Mouse (Mus musculus): ENCODE results near the gene Atp6v1g2. TPM values are rescaled to one million over a fixed set of nuclear protein-coding genes. Genes with fewer than 3 reads are reported as not detected.
A peak's percentile ranks its signal among the peaks of the same experiment; 100 is the strongest.

Atp6v1g2 gene
- polyA plus RNA-seq, 1 experiment from 2014 or later: 41.6 TPM

- Histone ChIP-seq H3K9me3 (no peaks in the 10 kb centered on the region), H3K27me3 (no peaks in the 10 kb centered on the region), H3K4me3 (replicated peaks) (no peak overlapping the region), H3K36me3 (peaks cover 73% of the 10 kb centered on the region), H3K27ac (no peak overlapping the region), H3K4me1 (replicated peaks) (peaks cover 4% of the 10 kb centered on the region; the same call in 1 of the 2 replicates), H3K4me2 (replicated peaks) (no peak overlapping the region), H3K9ac (replicated peaks) (no peak overlapping the region)
- ATAC-seq: no peak
- WGBS: 83% methylated on average over 5 of the region's 5 CpGs
These were observed 18.5 kb downstream of the Atp6v1g2 start for GRCm38 (mm10) chr17:35251981-35252380.

GRCm38 (mm10) chr17:35252619-35253292 lies 19.3 kb downstream of the Atp6v1g2 start:
- H3K36me3 ChIP-seq: peaks cover 66% of the 10 kb centered on the region
- no peaks in the 10 kb centered on the region for H3K9me3 ChIP-seq
- 87% methylated on average over 18 of the region's 18 CpGs for WGBS
- no peak overlapping the region for H3K27ac ChIP-seq
- no peak overlapping the region for H3K4me3 ChIP-seq (replicated peaks)
- H3K4me2 ChIP-seq (replicated peaks): no peak overlapping the region
- no peaks in the 10 kb centered on the region for H3K27me3 ChIP-seq
- ATAC-seq: no peak
- no peaks in the 10 kb centered on the region for H3K4me1 ChIP-seq (replicated peaks)
- H3K9ac ChIP-seq (replicated peaks): no peak overlapping the region

GRCm38 (mm10) chr17:35253293-35254093 lies 20.0 kb downstream of the Atp6v1g2 start:
- WGBS: 88% methylated on average over 32 of the region's 32 CpGs
- Histone ChIP-seq H3K27me3 (no peaks in the 10 kb centered on the region), H3K27ac (no peak overlapping the region), H3K36me3 (peaks cover 59% of the 10 kb centered on the region), H3K9ac (replicated peaks) (no peak overlapping the region), H3K4me1 (replicated peaks) (no peaks in the 10 kb centered on the region), H3K4me3 (replicated peaks) (no peak overlapping the region), H3K4me2 (replicated peaks) (no peak overlapping the region), H3K9me3 (no peaks in the 10 kb centered on the region)
- peak; percentile 3; the same call in 1 of the 2 replicates for ATAC-seq

GRCm38 (mm10) chr17:35254241-35255098 lies 21.0 kb downstream of the Atp6v1g2 start:
- 56% methylated on average over 11 of the region's 11 CpGs for WGBS
- Histone ChIP-seq H3K36me3 (peaks cover 49% of the 10 kb centered on the region), H3K4me1 (replicated peaks) (no peaks in the 10 kb centered on the region), H3K27me3 (no peaks in the 10 kb centered on the region), H3K9me3 (no peaks in the 10 kb centered on the region), H3K27ac (no peak overlapping the region), H3K4me3 (replicated peaks) (no peak overlapping the region), H3K4me2 (replicated peaks) (no peak overlapping the region), H3K9ac (replicated peaks) (no peak overlapping the region)
- peak; percentile 25; the same call in 1 of the 2 replicates for ATAC-seq

- no peak overlapping the region for H3K27ac ChIP-seq
- H3K4me1 ChIP-seq (replicated peaks): no peaks in the 10 kb centered on the region
- H3K9ac ChIP-seq (replicated peaks): no peak overlapping the region
- no peak overlapping the region for H3K4me2 ChIP-seq (replicated peaks)
- no peaks in the 10 kb centered on the region for H3K27me3 ChIP-seq
- H3K36me3 ChIP-seq: peaks cover 41% of the 10 kb centered on the region
- no peak for ATAC-seq
- WGBS: 80% methylated on average over 3 of the region's 3 CpGs
- no peak overlapping the region for H3K4me3 ChIP-seq (replicated peaks)
- H3K9me3 ChIP-seq: no peaks in the 10 kb centered on the region
These were observed 21.8 kb downstream of the Atp6v1g2 start for GRCm38 (mm10) chr17:35255301-35255700.

GRCm38 (mm10) chr17:35255704-35256103 lies 22.2 kb downstream of the Atp6v1g2 start:
- Histone ChIP-seq H3K9ac (replicated peaks) (no peak overlapping the region), H3K4me1 (replicated peaks) (no peaks in the 10 kb centered on the region), H3K27ac (no peak overlapping the region), H3K4me3 (replicated peaks) (no peak overlapping the region), H3K9me3 (no peaks in the 10 kb centered on the region), H3K36me3 (peaks cover 37% of the 10 kb centered on the region), H3K27me3 (no peaks in the 10 kb centered on the region), H3K4me2 (replicated peaks) (no peak overlapping the region)
- WGBS: 62% methylated on average over 4 of the region's 4 CpGs
- no peak for ATAC-seq

- no peak overlapping the region for H3K9ac ChIP-seq (replicated peaks)
- peaks cover 22% of the 10 kb centered on the region for H3K36me3 ChIP-seq
- H3K9me3 ChIP-seq: no peaks in the 10 kb centered on the region
- ATAC-seq: no peak
- peaks cover 10% of the 10 kb centered on the region; the same call in 1 of the 2 replicates for H3K27me3 ChIP-seq
- 73% methylated on average over 1 of the region's 1 CpGs for WGBS
- peaks cover under 1% of the 10 kb centered on the region; the same call in 1 of the 2 replicates for H3K4me1 ChIP-seq (replicated peaks)
- no peak overlapping the region for H3K27ac ChIP-seq
- no peak overlapping the region for H3K4me2 ChIP-seq (replicated peaks)
- H3K4me3 ChIP-seq (replicated peaks): no peak overlapping the region
These were observed 23.9 kb downstream of the Atp6v1g2 start for GRCm38 (mm10) chr17:35257378-35257777.

GRCm38 (mm10) chr17:35257824-35258491 lies 24.5 kb downstream of the Atp6v1g2 start:
- Histone ChIP-seq H3K4me1 (replicated peaks) (peaks cover 5% of the 10 kb centered on the region), H3K27me3 (peaks cover 13% of the 10 kb centered on the region; the same call in 1 of the 2 replicates), H3K4me2 (replicated peaks) (peak overlapping the region; percentile 37), H3K9ac (replicated peaks) (no peak overlapping the region; the same call in 1 of the 2 replicates), H3K4me3 (replicated peaks) (peak overlapping the region; percentile 11; the same call in 1 of the 2 replicates), H3K27ac (no peak overlapping the region), H3K36me3 (peaks cover 16% of the 10 kb centered on the region), H3K9me3 (no peaks in the 10 kb centered on the region)
- ATAC-seq: no peak
- WGBS: 14% methylated on average over 17 of the region's 17 CpGs

- no peaks in the 10 kb centered on the region for H3K9me3 ChIP-seq
- H3K4me1 ChIP-seq (replicated peaks): peaks cover 9% of the 10 kb centered on the region
- 65% methylated on average over 14 of the region's 14 CpGs for WGBS
- H3K27me3 ChIP-seq: peaks cover 17% of the 10 kb centered on the region
- no peak overlapping the region for H3K4me3 ChIP-seq (replicated peaks)
- H3K36me3 ChIP-seq: peaks cover 8% of the 10 kb centered on the region
- H3K4me2 ChIP-seq (replicated peaks): no peak overlapping the region
- H3K9ac ChIP-seq (replicated peaks): no peak overlapping the region
- no peak for ATAC-seq
- H3K27ac ChIP-seq: no peak overlapping the region
These were observed 25.3 kb downstream of the Atp6v1g2 start for GRCm38 (mm10) chr17:35258492-35259478.

- ATAC-seq: no peak
- Histone ChIP-seq H3K4me1 (replicated peaks) (peaks cover 11% of the 10 kb centered on the region), H3K9ac (replicated peaks) (no peak overlapping the region), H3K9me3 (no peaks in the 10 kb centered on the region), H3K4me3 (replicated peaks) (no peak overlapping the region), H3K4me2 (replicated peaks) (no peak overlapping the region), H3K36me3 (no peaks in the 10 kb centered on the region; the same call in 1 of the 2 replicates), H3K27ac (no peak overlapping the region), H3K27me3 (peaks cover 25% of the 10 kb centered on the region)
- 71% methylated on average over 4 of the region's 4 CpGs for WGBS
These were observed 26.2 kb downstream of the Atp6v1g2 start for GRCm38 (mm10) chr17:35259621-35260020.
